ENCODE assay signal across 9 mouse cellular contexts in genomic region chr9:63109782-63110087, GRCm38 (mm10). TPM values are rescaled to one million over a fixed set of nuclear protein-coding genes. Genes with fewer than 3 reads are reported as not detected.
DNase-seq lines count a peak whose midpoint lies in the region; ATAC-seq and TF ChIP-seq lines count a peak whose summit lies in the region.
"Had no signal": no experiment of that assay in that cellular context is flagged by ENCODE, and none has a peak within 500 bp of the region (broad histone marks: within the 10 kb centered on the region; RNA-seq: fewer than 3 reads in every experiment).

No protein-coding gene starts in this region.

- peaks cover 3% of the 10 kb centered on the region; the same call in 1 of the 2 replicates for H3K4me1 ChIP-seq in kidney, adult 2 months (ENCODE audit: control insufficient read depth, insufficient read depth, low read length)
- H3K4me1 ChIP-seq in heart, postnatal 0 days (ENCODE audit: control insufficient read depth, insufficient read depth): peaks cover 4% of the 10 kb centered on the region; the same call in 1 of the 2 replicates
- H3K4me1 ChIP-seq in liver, embryonic 13.5 days (replicated peaks): 0 out of 2 replicates have a peak, but pooled peaks cover 7% of the 10 kb centered on the region
- H3K4me1 ChIP-seq in neural tube, embryonic 13.5 days (replicated peaks): peaks cover 19% of the 10 kb centered on the region
- H3K4me1 ChIP-seq in thymus, adult 2 months (replicated peaks; ENCODE audit: control insufficient read depth, insufficient read depth, low read length): peaks cover 6% of the 10 kb centered on the region; the same call in 1 of the 2 replicates

- no peak overlapping the region for H3K9ac ChIP-seq in heart, postnatal 0 days (replicated peaks; ENCODE audit: low read depth, low read length)
- H3K9ac ChIP-seq in liver, embryonic 13.5 days: no peak overlapping the region
- H3K9ac ChIP-seq in neural tube, embryonic 13.5 days: peak overlapping the region; percentile 69

- WGBS in kidney, adult 2 months: 10% methylated on average over 2 of the region's 2 CpGs
- WGBS in heart, postnatal 0 days: 8% methylated on average over 2 of the region's 2 CpGs
- 63% methylated on average over 2 of the region's 2 CpGs for WGBS in liver, embryonic 13.5 days (ENCODE audit: insufficient replicate concordance)
- 5% methylated on average over 2 of the region's 2 CpGs for WGBS in neural tube, embryonic 13.5 days
- WGBS in thymus, adult 2 months: 70% methylated on average over 2 of the region's 2 CpGs

- no peaks in the 10 kb centered on the region for H3K36me3 ChIP-seq in kidney, adult 2 months (ENCODE audit: control insufficient read depth, insufficient read depth, low read length)
- no peaks in the 10 kb centered on the region for H3K36me3 ChIP-seq in heart, postnatal 0 days (replicated peaks; ENCODE audit: control insufficient read depth, insufficient read depth, low read length)
- H3K36me3 ChIP-seq in liver, embryonic 13.5 days: no peaks in the 10 kb centered on the region
- no peaks in the 10 kb centered on the region for H3K36me3 ChIP-seq in neural tube, embryonic 13.5 days
- H3K36me3 ChIP-seq in thymus, adult 2 months (ENCODE audit: control insufficient read depth, insufficient read depth, low read length): no peaks in the 10 kb centered on the region

- H3K4me3 ChIP-seq in kidney, adult 2 months (ENCODE audit: insufficient read depth, low read depth, low read length): no peak overlapping the region
- H3K4me3 ChIP-seq in heart, postnatal 0 days (ENCODE audit: low read depth, low read length): peak overlapping the region; percentile 70
- no peak overlapping the region for H3K4me3 ChIP-seq in liver, embryonic 13.5 days (replicated peaks)
- H3K4me3 ChIP-seq in neural tube, embryonic 13.5 days: peak overlapping the region; percentile 44
- H3K4me3 ChIP-seq in thymus, adult 2 months (ENCODE audit: control insufficient read depth, insufficient read depth, low read length): no peak overlapping the region

- no peak for TF ChIP-seq EP300 in heart, postnatal 0 days (IDR thresholded peaks at IDR 0.05; ENCODE audit: low read depth)

- DNase-seq in kidney, adult 2 months: peak; percentile 63
- DNase-seq in kidney, adult 18-20 months: no peak
- no peak for DNase-seq in heart, postnatal 0 days (ENCODE audit: low spot score)
- no peak for DNase-seq in liver, embryonic 13.5 days
- no peak for DNase-seq in left cerebral cortex, adult 18-20 months (ENCODE audit: low spot score in 2 of 2)
- no peak for DNase-seq in thymus, adult 2 months
- DNase-seq in spleen, adult 12 weeks (ENCODE audit: low spot score): no peak

- H3K4me2 ChIP-seq in heart, postnatal 0 days (ENCODE audit: low read depth, low read length): peak overlapping the region; percentile 71
- H3K4me2 ChIP-seq in liver, embryonic 13.5 days: peak overlapping the region; percentile 57
- peak overlapping the region; percentile 82 for H3K4me2 ChIP-seq in neural tube, embryonic 13.5 days

- no peaks in the 10 kb centered on the region for H3K9me3 ChIP-seq in heart, postnatal 0 days (replicated peaks; ENCODE audit: control insufficient read depth, low read length)
- H3K9me3 ChIP-seq in liver, embryonic 13.5 days (replicated peaks): no peaks in the 10 kb centered on the region
- no peaks in the 10 kb centered on the region for H3K9me3 ChIP-seq in neural tube, embryonic 13.5 days

- ATAC-seq in heart, postnatal 0 days (ENCODE audit: insufficient read depth, low read depth): no peak
- no peak for ATAC-seq in liver, embryonic 13.5 days (ENCODE audit: low read depth)
- ATAC-seq in neural tube, embryonic 13.5 days (ENCODE audit: low read depth): 0 out of 2 replicates have a peak, but pooled peaks have one; percentile 21

- TF ChIP-seq CTCF in kidney, adult 2 months (conservative IDR thresholded peaks at IDR 0.05; ENCODE audit: insufficient read depth, insufficient read length, low read depth, low read length): no peak
- no peak for TF ChIP-seq CTCF in heart, postnatal 0 days (IDR thresholded peaks at IDR 0.05; ENCODE audit: low read depth)
- TF ChIP-seq CTCF in thymus, adult 2 months (IDR thresholded peaks at IDR 0.05; ENCODE audit: borderline replicate concordance, control insufficient read depth, extremely low read depth, insufficient read depth, low read length, poor library complexity): no peak

- peak overlapping the region; percentile 98 for H3K27ac ChIP-seq in kidney, adult 2 months (ENCODE audit: insufficient read depth, low read depth, low read length)
- H3K27ac ChIP-seq in heart, postnatal 0 days (ENCODE audit: low read depth): peak overlapping the region; percentile 100
- no peak overlapping the region for H3K27ac ChIP-seq in liver, embryonic 13.5 days
- peak overlapping the region; percentile 87 for H3K27ac ChIP-seq in neural tube, embryonic 13.5 days (replicated peaks)
- no peak overlapping the region for H3K27ac ChIP-seq in thymus, adult 2 months (ENCODE audit: control insufficient read depth, insufficient read depth, low read length)

- no peaks in the 10 kb centered on the region for H3K27me3 ChIP-seq in kidney, adult 2 months (replicated peaks; ENCODE audit: control insufficient read depth, insufficient read depth, low read length)
- no peaks in the 10 kb centered on the region for H3K27me3 ChIP-seq in heart, postnatal 0 days (ENCODE audit: control insufficient read depth, insufficient read depth, low read length)
- H3K27me3 ChIP-seq in liver, embryonic 13.5 days: peaks cover 17% of the 10 kb centered on the region
- H3K27me3 ChIP-seq in neural tube, embryonic 13.5 days: no peaks in the 10 kb centered on the region
- peaks cover 7% of the 10 kb centered on the region; the same call in 1 of the 2 replicates for H3K27me3 ChIP-seq in thymus, adult 2 months (ENCODE audit: control insufficient read depth, insufficient read depth, low read length)

- TF ChIP-seq POLR2A in kidney, adult 2 months (IDR thresholded peaks at IDR 0.05; ENCODE audit: low read depth, low read length): no peak
- TF ChIP-seq POLR2A in thymus, adult 2 months (IDR thresholded peaks at IDR 0.05; ENCODE audit: control insufficient read depth, extremely low read depth, insufficient read depth, low read length, poor library complexity): no peak

RNA-seq across cellular contexts. Expression of gene Skor1, which starts 39.0 kb away (rescaled TPM):
- polyA plus RNA-seq in kidney, adult 2 months (2012; rRNA removed): 0.02 and 0.03 TPM in 2 replicates
- total RNA-seq in heart, postnatal 0 days (2014; rRNA removed; ENCODE audit: low replicate concordance): not detected in 2 replicates
- not detected in 2 replicates for polyA plus RNA-seq in heart, postnatal 0 days (2015; fragmentation: Nextera tagmentation; extraction: Ambion mirVana)
- not detected in 2 replicates for polyA plus RNA-seq in liver, embryonic 13.5 days (2015; fragmentation: Nextera tagmentation; extraction: Ambion mirVana)
- 25.4 and 27.9 TPM in 2 replicates for polyA plus RNA-seq in neural tube, embryonic 13.5 days (2015; fragmentation: Nextera tagmentation; extraction: Ambion mirVana)
- under 1 TPM; 0.23 TPM for total RNA-seq in left cerebral cortex, adult 18-20 months (2021)
- 0.04 and 0.09 TPM in 2 replicates for polyA plus RNA-seq in thymus, adult 2 months (2012; rRNA removed)
- total RNA-seq: neutrophil, adult 5-6 weeks had no signal

Comparison
In these comparisons a context has a peak if more than half of its experiments do, and no peak if none do; other contexts are left out.
1. H3K27ac ChIP-seq: peak in kidney, adult 2 months (single experiment), heart, postnatal 0 days (single experiment) and neural tube, embryonic 13.5 days (single experiment); none in liver, embryonic 13.5 days (single experiment) and thymus, adult 2 months (single experiment).
2. H3K4me3 ChIP-seq: peak in heart, postnatal 0 days (single experiment) and neural tube, embryonic 13.5 days (single experiment); none in kidney, adult 2 months (single experiment), liver, embryonic 13.5 days (single experiment) and thymus, adult 2 months (single experiment).
3. RNA of gene Skor1, which starts 39.0 kb away (polyA plus RNA-seq): 25.4 to 27.9 TPM in neural tube, embryonic 13.5 days; 0.04 to 0.09 TPM in thymus, adult 2 months, 0.02 to 0.03 TPM in kidney, adult 2 months, not detected in heart, postnatal 0 days and not detected in liver, embryonic 13.5 days; every median in the first group is over 10 times any median in the second.
4. Peak in every context shown above with its lines, with median percentiles within 50 percentile points of each other: H3K4me2 ChIP-seq.